Mouse (Mus musculus): ENCODE measurements around the gene Lrch4. TPM values are rescaled to one million over a fixed set of nuclear protein-coding genes. Genes with fewer than 3 reads are reported as not detected.

Gene Lrch4
- polyA plus RNA-seq (2012; rRNA removed) = 79.4 and 105 TPM in 2 replicates

GRCm38 (mm10) chr5:137628498-137629305, at the start of gene Lrch4, which contains the start of the genes Fbxo24 and Gm20605:
Gene Lrch4, plus strand, starts transcription at chr5:137629121.
Gene Fbxo24, minus strand, starts transcription at chr5:137629002.
Gene Gm20605, plus strand, starts transcription at chr5:137629175.
- peaks cover 3% of the 10 kb centered on the region; the same call in 1 of the 2 replicates for H3K4me1 ChIP-seq (ENCODE audit: control insufficient read depth, insufficient read depth, low read length)
- WGBS = under 1% methylated on average over 46 of the region's 46 CpGs
- peak within 1 kb of the TSS; percentile 95 for H3K4me3 ChIP-seq (replicated peaks; ENCODE audit: extremely low read depth, low read depth, low read length)
- TF ChIP-seq CTCF (IDR thresholded peaks at IDR 0.05; ENCODE audit: insufficient read depth, low read length) (no peak), POLR2A (IDR thresholded peaks at IDR 0.05; ENCODE audit: borderline replicate concordance, extremely low read depth, low read depth, low read length) (peak; percentile 96)
- DNase-seq = peak; percentile 96

DNA sequence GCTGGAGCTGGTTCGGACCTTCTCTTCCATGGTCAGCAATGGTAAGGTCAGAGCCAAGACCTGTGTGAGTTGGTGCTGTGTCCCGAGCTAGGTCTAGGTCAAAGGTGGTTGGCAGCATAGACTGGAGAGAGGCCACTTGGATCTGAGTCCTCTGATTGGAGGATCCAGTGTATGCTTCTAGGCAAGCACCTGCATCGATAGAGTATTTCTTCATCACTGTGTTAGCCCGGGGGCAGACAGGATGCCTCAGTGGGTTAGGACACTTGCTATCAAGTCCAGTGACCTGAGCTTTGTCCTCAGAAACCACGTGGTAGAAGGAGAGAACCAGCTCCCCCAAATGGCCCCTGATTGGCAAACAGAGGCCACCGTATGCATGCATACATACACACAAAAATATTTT, 48.7 kb upstream of the Lrch4 start:
- WGBS = 68% methylated on average over 6 of the region's 6 CpGs
- no peak overlapping the region for H3K4me3 ChIP-seq (replicated peaks; ENCODE audit: extremely low read depth, low read depth, low read length)
- DNase-seq = no peak
- H3K4me1 ChIP-seq (ENCODE audit: control insufficient read depth, insufficient read depth, low read length) = no peaks in the 10 kb centered on the region
- no peak for TF ChIP-seq CTCF (IDR thresholded peaks at IDR 0.05; ENCODE audit: insufficient read depth, low read length)
- TF ChIP-seq POLR2A (IDR thresholded peaks at IDR 0.05; ENCODE audit: borderline replicate concordance, extremely low read depth, low read depth, low read length) = no peak

GRCm38 (mm10) chr5:137582702-137583101, 46.2 kb upstream of the Lrch4 start:
- WGBS = 43% methylated on average over 8 of the region's 8 CpGs
- no peak overlapping the region for H3K4me3 ChIP-seq (replicated peaks; ENCODE audit: extremely low read depth, low read depth, low read length)
- no peak for DNase-seq
- no peak for TF ChIP-seq CTCF (IDR thresholded peaks at IDR 0.05; ENCODE audit: insufficient read depth, low read length)
- no peak for TF ChIP-seq POLR2A (IDR thresholded peaks at IDR 0.05; ENCODE audit: borderline replicate concordance, extremely low read depth, low read depth, low read length)
- H3K4me1 ChIP-seq (ENCODE audit: control insufficient read depth, insufficient read depth, low read length) = no peaks in the 10 kb centered on the region

GRCm38 (mm10) chr5:137583670-137584169, 45.2 kb upstream of the Lrch4 start:
- peak overlapping the region; percentile 56 for H3K4me3 ChIP-seq (replicated peaks; ENCODE audit: extremely low read depth, low read depth, low read length)
- whole genome bisulfite sequencing = 23% methylated on average over 27 of the region's 27 CpGs
- peak; percentile 11 for DNase-seq
- no peaks in the 10 kb centered on the region for H3K4me1 ChIP-seq (ENCODE audit: control insufficient read depth, insufficient read depth, low read length)
- TF ChIP-seq POLR2A (IDR thresholded peaks at IDR 0.05; ENCODE audit: borderline replicate concordance, extremely low read depth, low read depth, low read length) (0 out of 2 replicates have a peak, but pooled peaks have one; percentile 7), CTCF (IDR thresholded peaks at IDR 0.05; ENCODE audit: insufficient read depth, low read length) (no peak)

DNA sequence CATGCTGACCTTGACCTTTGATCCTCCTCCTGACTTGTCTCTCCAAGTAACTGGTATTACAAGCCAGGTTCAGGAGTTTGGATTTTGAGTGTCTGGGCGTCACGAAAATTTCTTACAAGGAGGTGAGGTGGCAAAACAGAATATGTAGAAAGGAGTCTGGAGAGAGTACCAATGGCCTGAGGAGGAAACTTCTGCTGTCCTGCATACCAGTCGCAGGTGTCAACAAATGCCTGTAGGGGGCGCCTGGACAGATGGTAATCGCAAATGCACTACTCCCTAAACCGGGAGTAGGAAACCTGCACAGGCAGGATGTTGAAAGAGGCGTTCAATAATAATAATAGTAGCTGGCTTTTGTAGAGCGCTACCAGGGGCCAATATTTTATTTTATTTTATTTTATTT, 43.9 kb upstream of the Lrch4 start:
- 18% methylated on average over 8 of the region's 8 CpGs for WGBS
- TF ChIP-seq CTCF (IDR thresholded peaks at IDR 0.05; ENCODE audit: insufficient read depth, low read length) = peak; percentile 80
- no peak for TF ChIP-seq POLR2A (IDR thresholded peaks at IDR 0.05; ENCODE audit: borderline replicate concordance, extremely low read depth, low read depth, low read length)
- H3K4me1 ChIP-seq (ENCODE audit: control insufficient read depth, insufficient read depth, low read length) = no peaks in the 10 kb centered on the region
- DNase-seq = peak; percentile 67
- no peak overlapping the region for H3K4me3 ChIP-seq (replicated peaks; ENCODE audit: extremely low read depth, low read depth, low read length)

DNA sequence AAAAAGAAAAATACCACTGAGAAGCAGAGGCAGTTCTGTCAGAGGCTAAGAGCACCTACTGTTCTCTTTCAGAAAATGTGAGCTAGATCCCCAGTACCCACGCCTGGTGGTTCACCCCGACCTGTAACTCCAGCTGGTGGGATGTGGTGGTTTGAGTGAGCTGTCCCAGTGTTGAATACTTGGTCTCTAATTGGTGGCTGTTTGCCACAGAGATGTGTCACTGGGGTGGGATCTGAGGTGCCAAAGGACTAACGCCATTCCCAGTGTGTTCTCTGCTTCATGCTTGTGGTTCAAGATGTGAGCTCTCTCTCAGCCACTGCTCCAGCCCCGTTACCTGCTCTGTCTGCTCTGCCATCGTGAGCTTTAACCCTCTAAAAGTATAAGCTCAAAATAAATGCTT, 38.4 kb upstream of the Lrch4 start:
- DNase-seq = no peak
- TF ChIP-seq CTCF (IDR thresholded peaks at IDR 0.05; ENCODE audit: insufficient read depth, low read length) = no peak
- TF ChIP-seq POLR2A (IDR thresholded peaks at IDR 0.05; ENCODE audit: borderline replicate concordance, extremely low read depth, low read depth, low read length) = no peak
- Histone ChIP-seq H3K4me1 (ENCODE audit: control insufficient read depth, insufficient read depth, low read length) (no peaks in the 10 kb centered on the region), H3K4me3 (replicated peaks; ENCODE audit: extremely low read depth, low read depth, low read length) (no peak overlapping the region)
- whole genome bisulfite sequencing = 71% methylated on average over 5 of the region's 5 CpGs

DNA sequence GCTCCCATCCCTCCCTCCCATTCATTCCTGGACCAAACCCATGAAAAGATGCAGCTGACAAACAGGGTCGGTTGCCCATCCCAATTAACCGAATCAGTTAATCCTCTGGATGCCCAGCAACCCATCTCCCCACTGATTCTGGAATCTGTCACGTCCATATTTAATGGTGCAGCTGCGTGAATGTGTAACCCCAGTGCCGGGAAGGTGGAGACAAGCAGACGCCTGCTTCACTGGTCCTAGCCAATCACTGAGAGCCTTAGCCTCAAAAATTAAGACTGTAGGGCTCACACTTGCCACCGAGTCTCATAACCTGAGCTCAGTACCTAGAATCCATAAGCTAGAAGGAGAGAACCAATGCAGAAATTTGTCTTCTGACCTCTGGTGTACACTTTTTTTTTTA, 33.0 kb upstream of the Lrch4 start:
- Histone ChIP-seq H3K4me1 (ENCODE audit: control insufficient read depth, insufficient read depth, low read length) (peaks cover 5% of the 10 kb centered on the region), H3K4me3 (replicated peaks; ENCODE audit: extremely low read depth, low read depth, low read length) (no peak overlapping the region)
- TF ChIP-seq POLR2A (IDR thresholded peaks at IDR 0.05; ENCODE audit: borderline replicate concordance, extremely low read depth, low read depth, low read length) = no peak
- TF ChIP-seq CTCF (IDR thresholded peaks at IDR 0.05; ENCODE audit: insufficient read depth, low read length) = no peak
- 85% methylated on average over 7 of the region's 7 CpGs for WGBS
- DNase-seq = no peak

DNA sequence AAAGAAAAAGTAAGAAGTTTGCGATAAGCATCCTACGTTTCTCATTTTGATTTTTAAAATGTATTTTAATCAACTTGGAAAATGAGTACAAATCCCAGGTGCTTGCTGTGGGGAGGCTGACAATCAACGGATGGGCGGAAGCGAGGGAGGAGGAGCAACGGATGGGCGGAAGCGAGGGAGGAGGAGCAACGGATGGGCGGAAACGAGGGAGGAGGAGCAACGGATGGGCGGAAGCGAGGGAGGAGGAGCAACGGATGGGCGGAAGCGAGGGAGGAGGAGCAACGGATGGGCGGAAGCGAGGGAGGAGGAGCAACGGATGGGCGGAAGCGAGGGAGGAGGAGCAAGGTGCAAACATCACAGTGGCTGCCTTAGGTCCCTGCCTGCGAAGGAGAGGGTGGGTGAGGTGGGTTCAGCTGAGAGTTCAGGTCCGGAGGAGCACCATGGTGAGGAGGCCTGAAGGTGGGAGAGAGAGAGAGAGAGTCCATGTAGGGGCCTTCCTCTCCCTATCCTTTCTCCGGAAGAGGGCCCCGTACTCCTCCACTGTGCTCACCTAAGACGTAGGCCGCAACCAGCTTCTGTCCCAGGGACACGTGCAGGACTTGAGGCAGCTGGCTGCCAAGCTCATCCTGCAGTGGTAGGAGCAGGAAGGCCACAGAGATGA, 32.2 kb upstream of the Lrch4 start:
- Histone ChIP-seq H3K4me3 (replicated peaks; ENCODE audit: extremely low read depth, low read depth, low read length) (peak overlapping the region; percentile 35), H3K4me1 (ENCODE audit: control insufficient read depth, insufficient read depth, low read length) (peaks cover 5% of the 10 kb centered on the region)
- TF ChIP-seq CTCF (IDR thresholded peaks at IDR 0.05; ENCODE audit: insufficient read depth, low read length) (no peak), POLR2A (IDR thresholded peaks at IDR 0.05; ENCODE audit: borderline replicate concordance, extremely low read depth, low read depth, low read length) (peak; percentile 59; the same call in 1 of the 2 replicates)
- 33% methylated on average over 30 of the region's 30 CpGs for WGBS
- DNase-seq = no peak

DNA sequence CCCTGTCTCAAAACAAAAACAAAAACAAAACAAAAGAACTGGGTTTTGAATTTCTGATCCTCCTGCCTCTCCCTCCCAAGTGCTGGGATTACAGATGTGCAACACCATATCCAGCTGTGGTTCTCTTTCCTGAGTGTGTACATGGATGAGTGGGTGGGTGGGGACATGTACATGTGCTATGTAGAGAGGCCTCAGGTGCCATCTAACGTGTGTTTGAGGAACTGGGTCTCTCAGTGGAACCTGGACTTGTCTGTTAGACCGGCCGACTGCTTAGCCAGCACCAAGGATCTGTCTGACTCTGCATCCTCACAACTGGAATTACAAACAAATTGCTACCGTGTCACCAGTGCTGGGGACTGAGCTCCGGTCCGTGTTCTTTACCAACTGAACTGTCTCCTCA, 31.3 kb upstream of the Lrch4 start:
- no peak for TF ChIP-seq POLR2A (IDR thresholded peaks at IDR 0.05; ENCODE audit: borderline replicate concordance, extremely low read depth, low read depth, low read length)
- no peak for TF ChIP-seq CTCF (IDR thresholded peaks at IDR 0.05; ENCODE audit: insufficient read depth, low read length)
- DNase-seq = no peak
- 88% methylated on average over 6 of the region's 6 CpGs for whole genome bisulfite sequencing
- Histone ChIP-seq H3K4me1 (ENCODE audit: control insufficient read depth, insufficient read depth, low read length) (peaks cover 9% of the 10 kb centered on the region), H3K4me3 (replicated peaks; ENCODE audit: extremely low read depth, low read depth, low read length) (no peak overlapping the region)

All from lung, adult 2 months (tissue).